8 mouse cellular contexts compared by ENCODE assay signal in the genomic region with DNA sequence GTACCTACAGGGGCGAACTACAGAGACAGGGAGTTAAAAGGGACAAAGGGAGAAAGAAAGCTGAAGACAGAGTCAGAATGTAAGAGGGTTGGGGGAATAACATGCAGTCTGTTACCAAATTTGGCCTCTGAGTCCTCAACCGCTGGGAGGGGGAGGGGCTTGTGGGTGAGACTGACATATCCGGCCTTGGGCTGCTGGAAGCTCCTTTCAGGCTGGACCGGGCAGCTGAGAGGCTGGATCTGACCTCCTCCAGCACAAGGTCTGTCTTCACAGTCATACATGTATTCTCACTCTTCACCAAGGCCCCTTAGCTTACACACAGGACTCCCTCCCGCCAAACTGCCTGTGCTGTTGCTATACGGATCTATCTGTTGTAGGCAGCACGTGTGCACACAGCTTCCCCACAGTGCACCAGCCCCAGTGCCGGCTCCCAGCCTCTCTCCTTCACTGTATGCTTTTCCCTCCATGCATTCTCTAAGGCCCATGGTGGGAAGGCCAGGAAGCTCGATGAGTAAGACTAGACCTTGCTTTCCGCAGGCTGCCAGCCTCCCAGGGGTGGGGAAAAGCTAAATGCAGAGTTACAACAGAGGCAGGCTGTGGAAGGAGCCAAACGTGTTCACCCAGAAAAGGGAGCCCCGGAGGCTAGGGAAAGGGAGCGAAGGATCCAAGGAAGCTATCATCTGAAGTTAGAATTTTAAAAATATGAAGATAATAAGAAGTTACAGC. TPM values are rescaled to one million over a fixed set of nuclear protein-coding genes. Genes with fewer than 3 reads are reported as not detected.
A peak's percentile ranks its signal among the peaks of the same experiment; 100 is the strongest.
DNase-seq lines count a peak whose midpoint lies in the region; ATAC-seq lines count a peak whose summit lies in the region.

No protein-coding gene starts in this region.

- H3K4me2 ChIP-seq in heart, embryonic 13.5 days: peak overlapping the region; percentile 86
- peak overlapping the region; percentile 85 for H3K4me2 ChIP-seq in kidney, embryonic 15.5 days

- peaks cover 53% of the 10 kb centered on the region for H3K4me1 ChIP-seq in heart, embryonic 13.5 days
- peaks cover 53% of the 10 kb centered on the region for H3K4me1 ChIP-seq in kidney, embryonic 15.5 days

- H3K4me3 ChIP-seq in heart, embryonic 13.5 days: peak overlapping the region; percentile 85
- peak overlapping the region; percentile 90 for H3K4me3 ChIP-seq in kidney, embryonic 15.5 days (replicated peaks)

- H3K9ac ChIP-seq in heart, embryonic 13.5 days: peak overlapping the region; percentile 98
- H3K9ac ChIP-seq in kidney, embryonic 15.5 days: peak overlapping the region; percentile 96

- H3K27ac ChIP-seq in heart, embryonic 13.5 days (replicated peaks): peak overlapping the region; percentile 100
- peak overlapping the region; percentile 100 for H3K27ac ChIP-seq in kidney, embryonic 15.5 days

- peaks cover 45% of the 10 kb centered on the region for H3K36me3 ChIP-seq in heart, embryonic 13.5 days
- peaks cover 37% of the 10 kb centered on the region for H3K36me3 ChIP-seq in kidney, embryonic 15.5 days

- WGBS in heart, embryonic 13.5 days: 10% methylated on average over 13 of the region's 13 CpGs
- 18% methylated on average over 13 of the region's 13 CpGs for WGBS in kidney, embryonic 15.5 days

- peak; percentile 73 for DNase-seq in urinary bladder, postnatal 14 days (ENCODE audit: low spot score)
- DNase-seq in urinary bladder, adult 18-20 months (ENCODE audit: low spot score in 2 of 2): no peak
- DNase-seq in embryo, embryonic 11.5 days (ENCODE audit: low read depth, low spot score): peak; percentile 35
- DNase-seq in lung, postnatal 25 days (ENCODE audit: low spot score): peak; percentile 82
- DNase-seq in spleen, postnatal 10 days (ENCODE audit: low spot score in 2 of 2): peak; percentile 50 to 81
- no peak for DNase-seq in layer of hippocampus, adult 11-12 months (ENCODE audit: low spot score)

- 0 out of 2 replicates have a peak, but pooled peaks have one; percentile 23 for ATAC-seq in heart, embryonic 13.5 days (ENCODE audit: extremely low read depth, insufficient number of reproducible peaks, low FRiP score, low TSS enrichment)
- peak; percentile 13; the same call in 1 of the 2 replicates for ATAC-seq in kidney, embryonic 15.5 days (replicated peaks; ENCODE audit: low FRiP score)

- H3K27me3 ChIP-seq in heart, embryonic 13.5 days (replicated peaks): no peaks in the 10 kb centered on the region
- H3K27me3 ChIP-seq in kidney, embryonic 15.5 days: no peaks in the 10 kb centered on the region

- no peaks in the 10 kb centered on the region for H3K9me3 ChIP-seq in heart, embryonic 13.5 days
- H3K9me3 ChIP-seq in kidney, embryonic 15.5 days (replicated peaks): no peaks in the 10 kb centered on the region

RNA-seq across cellular contexts. Expression of a gene that starts 3.3 kb away (rescaled TPM):
- polyA plus RNA-seq in heart, embryonic 13.5 days (2015; fragmentation: Nextera tagmentation; extraction: Ambion mirVana): 57.8 and 59.1 TPM in 2 replicates
- 61.6 and 66.4 TPM in 2 replicates for polyA plus RNA-seq in kidney, embryonic 15.5 days (2015; fragmentation: Nextera tagmentation; extraction: Ambion mirVana)

RNA-seq across cellular contexts. Expression of a gene that starts 3.7 kb away (rescaled TPM):
- 76.9 and 78.1 TPM in 2 replicates for polyA plus RNA-seq in heart, embryonic 13.5 days (2015; fragmentation: Nextera tagmentation; extraction: Ambion mirVana)
- 71.8 and 81.0 TPM in 2 replicates for polyA plus RNA-seq in kidney, embryonic 15.5 days (2015; fragmentation: Nextera tagmentation; extraction: Ambion mirVana)

RNA-seq across cellular contexts. Expression of a gene that starts 19.7 kb away (rescaled TPM):
- polyA plus RNA-seq in heart, embryonic 13.5 days (2015; fragmentation: Nextera tagmentation; extraction: Ambion mirVana): 20.6 and 21.4 TPM in 2 replicates
- 29.3 and 30.7 TPM in 2 replicates for polyA plus RNA-seq in kidney, embryonic 15.5 days (2015; fragmentation: Nextera tagmentation; extraction: Ambion mirVana)

RNA-seq across cellular contexts. Expression of a gene that starts 19.9 kb away (rescaled TPM):
- 20.3 and 22.4 TPM in 2 replicates for polyA plus RNA-seq in heart, embryonic 13.5 days (2015; fragmentation: Nextera tagmentation; extraction: Ambion mirVana)
- 20.4 and 22.7 TPM in 2 replicates for polyA plus RNA-seq in kidney, embryonic 15.5 days (2015; fragmentation: Nextera tagmentation; extraction: Ambion mirVana)

RNA-seq across cellular contexts. Expression of a gene that starts 25.5 kb away (rescaled TPM):
- polyA plus RNA-seq in heart, embryonic 13.5 days (2015; fragmentation: Nextera tagmentation; extraction: Ambion mirVana): 0.62 and 2.1 TPM in 2 replicates
- polyA plus RNA-seq in kidney, embryonic 15.5 days (2015; fragmentation: Nextera tagmentation; extraction: Ambion mirVana): 1.3 and 2.6 TPM in 2 replicates

Comparison
In these comparisons a context has a peak if more than half of its experiments do, and no peak if none do; other contexts are left out.
1. DNase-seq: peak in urinary bladder, postnatal 14 days (single experiment), embryo, embryonic 11.5 days (single experiment), lung, postnatal 25 days (single experiment) and spleen, postnatal 10 days (2 of 2); none in urinary bladder, adult 18-20 months (0 of 2) and layer of hippocampus, adult 11-12 months (single experiment).